Mouse (Mus musculus): ENCODE measurements at regions not wholly inside any gene's neighbourhood (a gene's known extent, or its start where the extent isn't known, plus 50 kb on each side); places are given as distances from the start of the nearest gene placed in this dataset.

GRCm38 (mm10) chr1:94910839-94911238 is 402.6 kb upstream of the Fam174a start:
- no peak overlapping the region for H3K27ac ChIP-seq (ENCODE audit: low read depth)
- no peak overlapping the region for H3K4me2 ChIP-seq (ENCODE audit: low read depth, low read length)
- H3K27me3 ChIP-seq (ENCODE audit: insufficient read depth, low read length): no peaks in the 10 kb centered on the region
- no peaks in the 10 kb centered on the region for H3K9me3 ChIP-seq (ENCODE audit: low read length)
- DNase-seq (no peak), ATAC-seq (no peak)
- no peak overlapping the region for H3K9ac ChIP-seq (replicated peaks)
- no peak overlapping the region for H3K4me3 ChIP-seq (ENCODE audit: low read depth, low read length)
- TF ChIP-seq EP300 (IDR thresholded peaks at IDR 0.05; ENCODE audit: low read depth) (no peak), CTCF (IDR thresholded peaks at IDR 0.05; ENCODE audit: low read depth) (no peak)
- H3K36me3 ChIP-seq (replicated peaks; ENCODE audit: insufficient read depth, low read length): no peaks in the 10 kb centered on the region
- no peaks in the 10 kb centered on the region for H3K4me1 ChIP-seq (ENCODE audit: insufficient read depth)
